Mouse (Mus musculus) embryonic facial prominence, embryonic 10.5 days (tissue): ENCODE measurements around the gene Gstcd. TPM values are rescaled to one million over a fixed set of nuclear protein-coding genes. Genes with fewer than 3 reads are reported as not detected.

Experiments
- DNase-seq: peaks from one replicate; pipeline ENCODE4 v3.0.0-alpha.2; 2017; ENCODE audit warnings: low spot score
- H3K27ac ChIP-seq: fragments of 300-500 bp; sonication (generic); replicated peaks from 2 replicates; pipeline ENCODE4 v1.5.1; 2016; ENCODE audit warnings: mild to moderate bottlenecking
- H3K27me3 ChIP-seq: fragments of 300-500 bp; sonication (generic); replicated peaks from 2 replicates; pipeline ENCODE4 v1.6.1; 2016; ENCODE audit warnings: low read depth, mild to moderate bottlenecking; ENCODE audit not compliant: poor library complexity, severe bottlenecking
- H3K36me3 ChIP-seq: fragments of 300-500 bp; sonication (generic); replicated peaks from 2 replicates; pipeline ENCODE4 v1.6.1; 2016; ENCODE audit warnings: mild to moderate bottlenecking, moderate library complexity
- H3K4me1 ChIP-seq: fragments of 300-500 bp; sonication (generic); 2 replicates; pipeline ENCODE4 v1.6.1; 2016
- H3K4me3 ChIP-seq: fragments of 300-500 bp; sonication (generic); 2 replicates; pipeline ENCODE4 v1.5.1; 2016; ENCODE audit warnings: mild to moderate bottlenecking, moderate library complexity
- H3K9me3 ChIP-seq: fragments of 300-500 bp; sonication (generic); 2 replicates; pipeline ENCODE4 v1.6.1; 2016; ENCODE audit warnings: mild to moderate bottlenecking
- WGBS: fragments of 180-500 bp; shearing (Covaris S2); methylation state at CpG from one replicate; pipeline ENCODE4 v1.1.7; 2016; 5-methylcytosine and 5-hydroxymethylcytosine counted together
- polyA plus RNA-seq: library from polyadenylated mRNA; unstranded; fragments of >200 nt; fragmentation: Nextera tagmentation; extraction: Ambion mirVana; gene quantifications from 2 replicates; pipeline ENCODE4 v1.2.1, GENCODE M21; 2016

Gene Gstcd
- 9.7 and 10.2 TPM in 2 replicates for polyA plus RNA-seq

- Histone ChIP-seq H3K27me3 (no peaks in the 10 kb centered on the region), H3K27ac (peak within 1 kb of the TSS; percentile 94), H3K4me1 (peaks cover 21% of the 10 kb centered on the region), H3K36me3 (peaks cover 10% of the 10 kb centered on the region), H3K4me3 (peak within 1 kb of the TSS; percentile 89), H3K9me3 (no peaks in the 10 kb centered on the region)
- WGBS = under 1% methylated on average over 53 of the region's 53 CpGs
- DNase-seq = peak; percentile 93
Measured at GRCm38 (mm10) chr3:133091664-133092273, at the start of gene Gstcd, which contains the start of gene Ints12. Gstcd (minus strand) TSS chr3:133092033. Ints12 (plus strand) TSS chr3:133091840.

GRCm38 (mm10) chr3:133132611-133133010, 40.8 kb upstream of the Gstcd start:
- DNase-seq = no peak
- Histone ChIP-seq H3K27me3 (no peaks in the 10 kb centered on the region), H3K27ac (no peak overlapping the region), H3K36me3 (no peaks in the 10 kb centered on the region), H3K9me3 (no peaks in the 10 kb centered on the region), H3K4me3 (no peak overlapping the region), H3K4me1 (no peaks in the 10 kb centered on the region)
- 80% methylated on average over 8 of the region's 8 CpGs for WGBS

GRCm38 (mm10) chr3:133131372-133131771, 39.5 kb upstream of the Gstcd start:
- Histone ChIP-seq H3K9me3 (no peaks in the 10 kb centered on the region), H3K4me1 (no peaks in the 10 kb centered on the region), H3K36me3 (no peaks in the 10 kb centered on the region), H3K4me3 (no peak overlapping the region), H3K27me3 (no peaks in the 10 kb centered on the region), H3K27ac (no peak overlapping the region)
- WGBS = 92% methylated on average over 5 of the region's 5 CpGs
- DNase-seq = no peak

- Histone ChIP-seq H3K4me1 (no peaks in the 10 kb centered on the region), H3K4me3 (no peak overlapping the region), H3K36me3 (peaks cover 21% of the 10 kb centered on the region), H3K27ac (no peak overlapping the region), H3K9me3 (no peaks in the 10 kb centered on the region), H3K27me3 (no peaks in the 10 kb centered on the region)
- WGBS = 43% methylated on average over 1 of the region's 1 CpGs
- no peak for DNase-seq
Measured at GRCm38 (mm10) chr3:133113281-133113680, 21.4 kb upstream of the Gstcd start.

GRCm38 (mm10) chr3:133111741-133112140, 19.9 kb upstream of the Gstcd start:
- peaks cover 36% of the 10 kb centered on the region for H3K36me3 ChIP-seq
- no peak overlapping the region for H3K27ac ChIP-seq
- H3K4me1 ChIP-seq = no peaks in the 10 kb centered on the region
- peak; percentile 10 for DNase-seq
- H3K4me3 ChIP-seq = no peak overlapping the region
- no peaks in the 10 kb centered on the region for H3K9me3 ChIP-seq
- 40% methylated on average over 2 of the region's 2 CpGs for WGBS
- H3K27me3 ChIP-seq = no peaks in the 10 kb centered on the region

- no peak for DNase-seq
- 91% methylated on average over 4 of the region's 4 CpGs for WGBS
- H3K36me3 ChIP-seq = peaks cover 54% of the 10 kb centered on the region
- no peak overlapping the region for H3K27ac ChIP-seq
- H3K4me3 ChIP-seq = no peak overlapping the region
- H3K9me3 ChIP-seq = no peaks in the 10 kb centered on the region
- no peaks in the 10 kb centered on the region for H3K4me1 ChIP-seq
- no peaks in the 10 kb centered on the region for H3K27me3 ChIP-seq
Measured at GRCm38 (mm10) chr3:133109844-133110243, 18.0 kb upstream of the Gstcd start.

- no peaks in the 10 kb centered on the region for H3K4me1 ChIP-seq
- H3K36me3 ChIP-seq = peaks cover 65% of the 10 kb centered on the region
Measured at GRCm38 (mm10) chr3:133108731-133109130, 16.9 kb upstream of the Gstcd start.

GRCm38 (mm10) chr3:133104436-133104835, 12.6 kb upstream of the Gstcd start:
- Histone ChIP-seq H3K27ac (no peak overlapping the region), H3K27me3 (no peaks in the 10 kb centered on the region), H3K36me3 (peaks cover 95% of the 10 kb centered on the region), H3K9me3 (no peaks in the 10 kb centered on the region), H3K4me3 (no peak overlapping the region), H3K4me1 (no peaks in the 10 kb centered on the region)
- no peak for DNase-seq
- 87% methylated on average over 3 of the region's 3 CpGs for WGBS

More at GRCm38 (mm10) chr3:133108731-133109130, 16.9 kb upstream of the Gstcd start:
- no peak overlapping the region for H3K27ac ChIP-seq
- H3K27me3 ChIP-seq = no peaks in the 10 kb centered on the region
- H3K4me3 ChIP-seq = no peak overlapping the region
- WGBS = 96% methylated on average over 4 of the region's 4 CpGs
- DNase-seq = no peak
- H3K9me3 ChIP-seq = no peaks in the 10 kb centered on the region

GRCm38 (mm10) chr3:133103768-133104167, 11.9 kb upstream of the Gstcd start:
- no peak for DNase-seq
- Histone ChIP-seq H3K27me3 (no peaks in the 10 kb centered on the region), H3K36me3 (peaks cover 95% of the 10 kb centered on the region), H3K9me3 (no peaks in the 10 kb centered on the region), H3K4me3 (no peak overlapping the region), H3K4me1 (no peaks in the 10 kb centered on the region), H3K27ac (no peak overlapping the region)
- WGBS = 92% methylated on average over 3 of the region's 3 CpGs

- Histone ChIP-seq H3K4me1 (no peaks in the 10 kb centered on the region), H3K27me3 (no peaks in the 10 kb centered on the region), H3K36me3 (peaks cover 77% of the 10 kb centered on the region), H3K27ac (no peak overlapping the region), H3K9me3 (no peaks in the 10 kb centered on the region), H3K4me3 (no peak overlapping the region)
- 89% methylated on average over 2 of the region's 2 CpGs for WGBS
- DNase-seq = no peak
Measured at GRCm38 (mm10) chr3:133098909-133099308, 7.1 kb upstream of the Gstcd start.

GRCm38 (mm10) chr3:133098336-133098735, 6.5 kb upstream of the Gstcd start:
- H3K27ac ChIP-seq = no peak overlapping the region
- H3K4me1 ChIP-seq = 0 out of 2 replicates have a peak, but pooled peaks cover 2% of the 10 kb centered on the region
- H3K9me3 ChIP-seq = no peaks in the 10 kb centered on the region
- no peaks in the 10 kb centered on the region for H3K27me3 ChIP-seq
- H3K4me3 ChIP-seq = no peak overlapping the region
- peaks cover 72% of the 10 kb centered on the region for H3K36me3 ChIP-seq
- no peak for DNase-seq
- WGBS = 92% methylated on average over 4 of the region's 4 CpGs

GRCm38 (mm10) chr3:133097936-133098335, 6.1 kb upstream of the Gstcd start:
- no peaks in the 10 kb centered on the region for H3K27me3 ChIP-seq
- no peak for DNase-seq
- H3K4me1 ChIP-seq = peaks cover 5% of the 10 kb centered on the region
- H3K27ac ChIP-seq = no peak overlapping the region
- H3K36me3 ChIP-seq = peaks cover 69% of the 10 kb centered on the region
- H3K4me3 ChIP-seq = no peak overlapping the region
- H3K9me3 ChIP-seq = no peaks in the 10 kb centered on the region
- 94% methylated on average over 6 of the region's 6 CpGs for WGBS

- Histone ChIP-seq H3K4me1 (peaks cover 17% of the 10 kb centered on the region), H3K9me3 (no peaks in the 10 kb centered on the region), H3K4me3 (no peak overlapping the region), H3K27ac (no peak overlapping the region), H3K27me3 (no peaks in the 10 kb centered on the region), H3K36me3 (peaks cover 35% of the 10 kb centered on the region)
- DNase-seq = no peak
- WGBS = 77% methylated on average over 1 of the region's 1 CpGs
Measured at GRCm38 (mm10) chr3:133094305-133094704, 2.5 kb upstream of the Gstcd start.
